Mouse (Mus musculus) hindbrain, embryonic 16.5 days (tissue): ENCODE results near the gene Mab21l3. TPM values are rescaled to one million over a fixed set of nuclear protein-coding genes. Genes with fewer than 3 reads are reported as not detected.

ENCODE experiments used
- ATAC-seq: fragments of 200-750 bp; cut with Nextera tagmentation; 2 replicates; pipeline ENCODE4 v1.8.0; 2017; ENCODE audit warnings: moderate TSS enrichment, moderate library complexity
- H3K27ac ChIP-seq: fragments of 300-500 bp; sonication (generic); 2 replicates; pipeline ENCODE4 v1.5.1; 2014; ENCODE audit warnings: low read depth, mild to moderate bottlenecking, control low read depth, low read length, moderate library complexity
- H3K27me3 ChIP-seq: fragments of 300-500 bp; sonication (generic); replicated peaks from 2 replicates; pipeline ENCODE4 v1.6.1; 2014; ENCODE audit warnings: low read length; ENCODE audit not compliant: control insufficient read depth, insufficient read depth
- H3K36me3 ChIP-seq: fragments of 300-500 bp; sonication (generic); 2 replicates; pipeline ENCODE4 v1.6.1; 2014; ENCODE audit warnings: mild to moderate bottlenecking, low read length, moderate library complexity, mixed read lengths; ENCODE audit not compliant: control insufficient read depth, insufficient read depth
- H3K4me1 ChIP-seq: fragments of 300-500 bp; sonication (generic); 2 replicates; pipeline ENCODE4 v1.6.1; 2014; ENCODE audit warnings: low read depth, low read length; ENCODE audit not compliant: control insufficient read depth, insufficient read depth
- H3K4me2 ChIP-seq: fragments of 300-500 bp; sonication (generic); 2 replicates; pipeline ENCODE4 v1.6.1; 2014; ENCODE audit warnings: mild to moderate bottlenecking, low read length, control low read depth, moderate library complexity
- H3K4me3 ChIP-seq: fragments of 300-500 bp; sonication (generic); 2 replicates; pipeline ENCODE4 v1.5.1; 2014; ENCODE audit warnings: mild to moderate bottlenecking, low read length, control low read depth, moderate library complexity
- H3K9ac ChIP-seq: fragments of 300-500 bp; sonication (generic); 2 replicates; pipeline ENCODE4 v1.6.1; 2014; ENCODE audit warnings: low read depth, mild to moderate bottlenecking, control low read depth, low read length, moderate library complexity
- H3K9me3 ChIP-seq: fragments of 300-500 bp; sonication (generic); 2 replicates; pipeline ENCODE4 v1.6.1; 2014; ENCODE audit warnings: mild to moderate bottlenecking, low read length, moderate library complexity; ENCODE audit not compliant: control insufficient read depth
- WGBS: fragments of 180-500 bp; shearing (Covaris S2); extraction: QIAGEN DNeasy Blood & Tissue Kit; methylation state at CpG from one replicate; pipeline ENCODE4 v1.1.7; 2014; 5-methylcytosine and 5-hydroxymethylcytosine counted together
- polyA plus RNA-seq: library from polyadenylated mRNA; unstranded; fragments of >200 nt; fragmentation: Nextera tagmentation; extraction: Ambion mirVana; gene quantifications from 2 replicates; pipeline ENCODE4 v1.2.1, GENCODE M21; 2015

Gene Mab21l3
- polyA plus RNA-seq, 1 experiment from 2014 or later: 0.16 TPM

- Histone ChIP-seq H3K4me3 (no peak overlapping the region), H3K4me1 (peaks cover 9% of the 10 kb centered on the region)
- 76% methylated on average over 6 of the region's 6 CpGs for WGBS
These were observed 46.0 kb downstream of the Mab21l3 start for GRCm38 (mm10) chr3:101802746-101803145.

DNA sequence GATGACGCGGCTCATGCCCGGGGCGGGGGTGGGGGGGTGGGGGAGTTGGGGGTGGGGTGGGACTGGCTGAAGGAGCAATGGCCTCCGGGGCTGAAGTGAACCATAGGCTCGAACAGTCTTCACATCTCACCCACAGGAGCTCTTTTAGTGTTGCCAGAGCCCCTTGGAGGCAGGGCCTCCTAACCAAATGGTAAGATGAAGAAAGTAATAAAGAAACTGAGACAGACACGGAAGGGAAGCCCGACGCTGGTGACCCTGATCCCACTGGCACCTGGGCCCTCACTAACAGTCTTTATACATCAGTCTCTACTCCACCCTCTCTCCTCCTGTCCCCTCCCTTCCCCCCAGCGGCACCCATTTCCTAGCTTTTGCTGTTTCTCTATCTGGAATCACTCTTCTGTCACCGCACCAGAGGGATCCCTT, 48.2 kb downstream of the Mab21l3 start:
- no peak overlapping the region for H3K27ac ChIP-seq
- H3K4me3 ChIP-seq: no peak overlapping the region
- ATAC-seq: no peak
- 83% methylated on average over 11 of the region's 11 CpGs for WGBS
- H3K4me1 ChIP-seq: peaks cover 10% of the 10 kb centered on the region
- H3K4me2 ChIP-seq: no peak overlapping the region
- no peak overlapping the region for H3K9ac ChIP-seq
- H3K27me3 ChIP-seq: no peaks in the 10 kb centered on the region
- H3K36me3 ChIP-seq: no peaks in the 10 kb centered on the region
- no peaks in the 10 kb centered on the region for H3K9me3 ChIP-seq

More at GRCm38 (mm10) chr3:101802746-101803145, 46.0 kb downstream of the Mab21l3 start:
- Histone ChIP-seq H3K27me3 (no peaks in the 10 kb centered on the region), H3K9me3 (no peaks in the 10 kb centered on the region), H3K27ac (no peak overlapping the region), H3K9ac (no peak overlapping the region), H3K4me2 (no peak overlapping the region), H3K36me3 (no peaks in the 10 kb centered on the region)
- no peak for ATAC-seq

GRCm38 (mm10) chr3:101799852-101800595, 48.7 kb downstream of the Mab21l3 start:
- 75% methylated on average over 14 of the region's 14 CpGs for WGBS

GRCm38 (mm10) chr3:101797830-101798709, 50.7 kb downstream of the Mab21l3 start:
- Histone ChIP-seq H3K36me3 (no peaks in the 10 kb centered on the region), H3K27ac (peak overlapping the region; percentile 55), H3K4me2 (no peak overlapping the region), H3K9ac (no peak overlapping the region), H3K9me3 (no peaks in the 10 kb centered on the region), H3K4me1 (peaks cover 12% of the 10 kb centered on the region), H3K4me3 (no peak overlapping the region), H3K27me3 (no peaks in the 10 kb centered on the region)
- 42% methylated on average over 15 of the region's 15 CpGs for WGBS
- peak; percentile 77; the same call in 1 of the 2 replicates for ATAC-seq

More at GRCm38 (mm10) chr3:101799852-101800595, 48.7 kb downstream of the Mab21l3 start:
- H3K4me1 ChIP-seq: peaks cover 12% of the 10 kb centered on the region
- H3K27me3 ChIP-seq: no peaks in the 10 kb centered on the region
- H3K27ac ChIP-seq: no peak overlapping the region
- no peak for ATAC-seq
- no peaks in the 10 kb centered on the region for H3K36me3 ChIP-seq
- H3K9ac ChIP-seq: no peak overlapping the region
- no peak overlapping the region for H3K4me2 ChIP-seq
- no peak overlapping the region for H3K4me3 ChIP-seq
- no peaks in the 10 kb centered on the region for H3K9me3 ChIP-seq

DNA sequence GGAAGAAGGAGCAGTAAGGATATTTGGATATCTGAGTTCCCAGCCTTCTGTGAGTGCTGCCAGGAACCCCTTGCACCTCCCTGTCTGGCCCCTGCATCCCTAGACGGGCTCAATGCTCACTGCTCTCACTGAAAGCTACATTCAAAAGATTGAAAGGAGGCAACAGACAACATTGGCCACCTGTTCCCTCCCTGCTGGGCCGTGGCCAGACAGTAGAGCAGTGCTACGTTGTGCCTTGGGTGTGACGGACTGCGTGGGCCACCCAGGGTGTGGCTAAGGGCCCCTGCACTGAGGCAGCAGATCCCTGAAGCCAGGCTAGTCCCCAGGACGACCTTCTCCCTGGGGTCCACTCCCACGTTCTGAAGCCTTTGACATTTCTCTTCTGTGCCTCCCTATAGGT, 52.5 kb downstream of the Mab21l3 start:
- 0 out of 2 replicates have a peak, but pooled peaks have one; percentile 18 for ATAC-seq
- Histone ChIP-seq H3K4me1 (peaks cover 12% of the 10 kb centered on the region), H3K9me3 (no peaks in the 10 kb centered on the region), H3K9ac (no peak overlapping the region), H3K27ac (no peak overlapping the region), H3K4me3 (no peak overlapping the region), H3K36me3 (no peaks in the 10 kb centered on the region), H3K27me3 (no peaks in the 10 kb centered on the region), H3K4me2 (no peak overlapping the region)
- WGBS: 33% methylated on average over 7 of the region's 7 CpGs

- 69% methylated on average over 15 of the region's 15 CpGs for WGBS
- Histone ChIP-seq H3K27me3 (no peaks in the 10 kb centered on the region), H3K4me2 (no peak overlapping the region), H3K4me1 (peaks cover 12% of the 10 kb centered on the region), H3K36me3 (no peaks in the 10 kb centered on the region), H3K9ac (no peak overlapping the region), H3K27ac (no peak overlapping the region), H3K9me3 (no peaks in the 10 kb centered on the region), H3K4me3 (no peak overlapping the region)
- no peak for ATAC-seq
These were observed 53.2 kb downstream of the Mab21l3 start for GRCm38 (mm10) chr3:101795387-101796039.

- Histone ChIP-seq H3K4me2 (no peak overlapping the region), H3K27ac (no peak overlapping the region), H3K9ac (0 out of 2 replicates have a peak overlapping the region, but pooled peaks have one; percentile 7), H3K9me3 (no peaks in the 10 kb centered on the region), H3K36me3 (no peaks in the 10 kb centered on the region), H3K4me1 (peaks cover 12% of the 10 kb centered on the region), H3K27me3 (no peaks in the 10 kb centered on the region), H3K4me3 (no peak overlapping the region)
- WGBS: 47% methylated on average over 9 of the region's 9 CpGs
- no peak for ATAC-seq
These were observed 54.1 kb downstream of the Mab21l3 start for GRCm38 (mm10) chr3:101794666-101795065.

GRCm38 (mm10) chr3:101794026-101794425, 54.7 kb downstream of the Mab21l3 start:
- Histone ChIP-seq H3K4me3 (no peak overlapping the region), H3K27me3 (no peaks in the 10 kb centered on the region), H3K4me2 (no peak overlapping the region), H3K9me3 (no peaks in the 10 kb centered on the region), H3K36me3 (no peaks in the 10 kb centered on the region), H3K4me1 (peaks cover 12% of the 10 kb centered on the region), H3K9ac (no peak overlapping the region), H3K27ac (no peak overlapping the region)
- WGBS: 79% methylated on average over 5 of the region's 5 CpGs
- ATAC-seq: no peak
